Mouse (Mus musculus) midbrain, embryonic 15.5 days (tissue): Measurements from ENCODE around the gene Bcl2l11. TPM values are rescaled to one million over a fixed set of nuclear protein-coding genes. Genes with fewer than 3 reads are reported as not detected.

Source experiments
- ATAC-seq: fragments of 200-750 bp; cut with Nextera tagmentation; replicated peaks from 2 replicates; pipeline ENCODE4 v1.8.0; 2017; ENCODE audit warnings: moderate TSS enrichment
- H3K27ac ChIP-seq: fragments of 300-500 bp; sonication (generic); 2 replicates; pipeline ENCODE4 v1.5.1; 2015; ENCODE audit warnings: mild to moderate bottlenecking, inconsistent platforms
- H3K27me3 ChIP-seq: fragments of 300-500 bp; sonication (generic); replicated peaks from 2 replicates; pipeline ENCODE4 v1.6.1; 2015; ENCODE audit warnings: inconsistent platforms
- H3K36me3 ChIP-seq: fragments of 300-500 bp; sonication (generic); replicated peaks from 2 replicates; pipeline ENCODE4 v1.6.1; 2015; ENCODE audit warnings: inconsistent platforms
- H3K4me1 ChIP-seq: fragments of 300-500 bp; sonication (generic); 2 replicates; pipeline ENCODE4 v1.6.1; 2015; ENCODE audit warnings: inconsistent platforms
- H3K4me2 ChIP-seq: fragments of 300-500 bp; sonication (generic); 2 replicates; pipeline ENCODE4 v1.6.1; 2015; ENCODE audit warnings: inconsistent platforms, mild to moderate bottlenecking, moderate library complexity
- H3K4me3 ChIP-seq: fragments of 300-500 bp; sonication (generic); 2 replicates; pipeline ENCODE4 v1.5.1; 2015; ENCODE audit warnings: mild to moderate bottlenecking, inconsistent platforms
- H3K9ac ChIP-seq: fragments of 300-500 bp; sonication (generic); 2 replicates; pipeline ENCODE4 v1.6.1; 2015; ENCODE audit warnings: mild to moderate bottlenecking, inconsistent platforms
- H3K9me3 ChIP-seq: fragments of 300-500 bp; sonication (generic); 2 replicates; pipeline ENCODE4 v1.6.1; 2016; ENCODE audit warnings: inconsistent platforms
- WGBS: fragments of 180-500 bp; shearing (Covaris S2); methylation state at CpG from one replicate; pipeline ENCODE4 v1.1.7; 2015; ENCODE audit warnings: mixed read lengths; 5-methylcytosine and 5-hydroxymethylcytosine counted together
- polyA plus RNA-seq: library from polyadenylated mRNA; unstranded; fragments of >200 nt; fragmentation: Nextera tagmentation; extraction: Ambion mirVana; gene quantifications from 2 replicates; pipeline ENCODE4 v1.2.1, GENCODE M21; 2015

Gene Bcl2l11
- polyA plus RNA-seq, 1 experiment from 2014 or later: 11.8 TPM

GRCm38 (mm10) chr2:128210376-128210775, 84.5 kb downstream of the Bcl2l11 start:
- H3K36me3 ChIP-seq: no peaks in the 10 kb centered on the region
- WGBS: 38% methylated on average over 9 of the region's 9 CpGs
- peaks cover 20% of the 10 kb centered on the region for H3K4me1 ChIP-seq
- no peak overlapping the region for H3K27ac ChIP-seq
- no peaks in the 10 kb centered on the region for H3K27me3 ChIP-seq
- no peak overlapping the region for H3K4me3 ChIP-seq
- no peak for ATAC-seq
- H3K9me3 ChIP-seq: no peaks in the 10 kb centered on the region
- no peak overlapping the region for H3K4me2 ChIP-seq
- H3K9ac ChIP-seq: no peak overlapping the region

GRCm38 (mm10) chr2:128211022-128211880, 85.4 kb downstream of the Bcl2l11 start:
- Histone ChIP-seq H3K9me3 (no peaks in the 10 kb centered on the region), H3K27ac (0 out of 2 replicates have a peak overlapping the region, but pooled peaks have one; percentile 13), H3K4me2 (peak overlapping the region; percentile 26), H3K9ac (no peak overlapping the region), H3K36me3 (no peaks in the 10 kb centered on the region), H3K27me3 (no peaks in the 10 kb centered on the region), H3K4me1 (peaks cover 20% of the 10 kb centered on the region), H3K4me3 (no peak overlapping the region)
- ATAC-seq: peak; percentile 72
- 13% methylated on average over 19 of the region's 19 CpGs for WGBS

- peaks cover 20% of the 10 kb centered on the region for H3K4me1 ChIP-seq
These were observed 86.0 kb downstream of the Bcl2l11 start for GRCm38 (mm10) chr2:128211881-128212209.

More at GRCm38 (mm10) chr2:128211881-128212209, 86.0 kb downstream of the Bcl2l11 start:
- Histone ChIP-seq H3K36me3 (no peaks in the 10 kb centered on the region), H3K9me3 (no peaks in the 10 kb centered on the region), H3K9ac (no peak overlapping the region), H3K27ac (no peak overlapping the region), H3K27me3 (no peaks in the 10 kb centered on the region), H3K4me2 (no peak overlapping the region), H3K4me3 (no peak overlapping the region)
- ATAC-seq: peak; percentile 37
- WGBS: 22% methylated on average over 8 of the region's 8 CpGs
